Mouse (Mus musculus): ENCODE data around the gene Cldn19. TPM values are rescaled to one million over a fixed set of nuclear protein-coding genes. Genes with fewer than 3 reads are reported as not detected.

Gene Cldn19
- 0.36 and 1.0 TPM in 2 replicates for polyA plus RNA-seq (2012; rRNA removed; ENCODE audit: low replicate concordance)

GRCm38 (mm10) chr4:119255351-119255750 lies at the start of gene Cldn19:
Gene Cldn19 (plus strand): TSS chr4:119255414.

GRCm38 (mm10) chr4:119218169-119218568 lies 37.0 kb upstream of the Cldn19 start, which contains the start of gene Tmem269:
Gene Tmem269 (minus strand): TSS chr4:119218217.

DNA sequence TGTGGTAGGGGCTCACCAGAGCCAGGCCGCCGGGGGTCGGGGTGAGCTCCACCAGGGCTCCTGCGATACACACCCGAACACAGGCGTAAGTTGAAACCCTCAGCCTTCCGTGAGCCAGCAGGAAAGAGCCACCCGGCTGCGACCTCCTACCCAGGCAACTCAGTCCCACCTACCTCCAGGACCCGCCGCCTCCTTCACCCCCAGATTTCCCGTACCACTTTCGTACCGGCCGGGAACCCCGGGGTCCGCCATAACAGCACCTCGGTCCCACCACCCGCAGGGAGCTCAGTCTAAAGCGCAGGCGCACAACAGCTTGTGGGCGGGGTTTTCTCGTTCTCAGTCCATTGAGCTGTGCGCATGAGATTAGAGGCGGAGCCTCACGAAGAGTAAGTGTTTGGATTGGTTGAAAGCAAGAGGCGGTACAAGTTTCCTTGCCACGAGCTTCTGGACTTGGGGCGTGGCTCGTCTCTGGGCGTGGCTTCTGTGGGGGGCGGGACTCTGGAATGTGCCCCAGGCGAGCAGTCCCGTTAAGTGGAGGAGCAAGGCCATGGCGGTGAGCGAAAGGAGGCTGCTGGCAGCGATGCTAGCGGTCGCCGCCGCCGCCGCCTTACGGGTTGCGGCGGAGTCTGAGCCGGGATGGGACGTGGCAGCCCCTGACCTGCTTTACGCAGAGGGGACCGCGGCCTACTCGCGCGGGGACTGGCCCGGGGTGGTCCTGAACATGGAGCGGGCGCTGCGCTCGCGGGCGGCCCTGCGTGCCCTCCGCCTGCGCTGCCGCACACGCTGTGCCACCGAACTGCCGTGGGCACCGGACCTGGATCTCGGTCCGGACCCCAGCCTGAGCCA lies 22.6 kb upstream of the Cldn19 start, which contains the start of the genes AU022252 and P3h1:
AU022252 (minus strand) TSS at position 303 of the 846 bp plus-strand sequence.
P3h1 (plus strand) TSS at position 506 of the 846 bp plus-strand sequence.

DNA sequence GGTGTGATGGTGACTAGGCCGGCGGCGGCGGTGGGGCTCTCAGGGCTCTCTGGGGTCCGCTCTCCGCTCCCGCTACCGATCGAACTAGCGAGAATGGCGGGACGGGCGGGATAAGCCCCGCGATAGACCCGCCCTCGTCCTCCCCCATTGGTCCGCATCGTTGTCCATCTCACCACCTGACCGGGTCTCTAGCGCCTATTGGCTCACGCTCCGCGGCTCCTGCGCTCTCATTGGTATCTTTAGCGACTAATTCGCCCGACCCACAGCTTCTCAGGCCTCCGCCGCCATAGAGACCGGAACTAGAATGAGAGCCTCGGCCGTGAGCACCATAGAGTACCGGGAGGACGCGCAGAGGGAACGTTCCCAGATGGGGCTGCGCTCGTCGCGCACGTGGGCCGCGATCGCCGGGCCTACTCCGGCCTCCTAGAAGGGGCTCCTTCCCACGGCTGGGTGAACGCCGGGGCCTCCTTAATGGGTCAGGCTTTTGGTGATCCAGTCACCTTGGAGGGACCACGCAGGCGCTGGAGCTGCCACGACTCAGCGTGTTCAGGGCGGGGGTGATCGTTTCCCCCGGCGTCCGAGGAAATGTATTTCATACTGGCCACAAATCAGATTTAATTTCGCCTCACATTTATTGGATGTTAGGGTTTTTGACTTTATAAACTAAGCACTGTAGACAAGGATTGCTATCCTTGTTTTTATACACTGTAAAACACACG lies 39.4 kb downstream of the Cldn19 start, which contains the start of gene Ybx1:
Ybx1 (minus strand) TSS at position 190 of the 719 bp plus-strand sequence.

Other genes with a start within 250 kb of the Cldn19 start
- 19.7 and 33.8 TPM in 2 replicates for gene Slc2a1, start 146.7 kb upstream of the Cldn19 start, polyA plus RNA-seq (2012; rRNA removed; ENCODE audit: low replicate concordance)
- gene Zfp691, start 81.2 kb upstream of the Cldn19 start, polyA plus RNA-seq (2012; rRNA removed; ENCODE audit: low replicate concordance), result 10.1 and 11.3 TPM in 2 replicates
- 0.03 and 0.22 TPM in 2 replicates for gene Ermap, start 65.4 kb upstream of the Cldn19 start, polyA plus RNA-seq (2012; rRNA removed; ENCODE audit: low replicate concordance)
- 29.9 and 46.9 TPM in 2 replicates for gene Svbp, start 60.1 kb upstream of the Cldn19 start, polyA plus RNA-seq (2012; rRNA removed; ENCODE audit: low replicate concordance)
- gene Tmem269, start 37.2 kb upstream of the Cldn19 start, polyA plus RNA-seq (2012; rRNA removed; ENCODE audit: low replicate concordance), result 0.26 TPM in 1 of 2 replicates, not detected in the other
- gene AU022252, start 22.7 kb upstream of the Cldn19 start, polyA plus RNA-seq (2012; rRNA removed; ENCODE audit: low replicate concordance), result 8.6 and 10.8 TPM in 2 replicates
- 41.9 and 58.7 TPM in 2 replicates for gene P3h1, start 22.5 kb upstream of the Cldn19 start, polyA plus RNA-seq (2012; rRNA removed; ENCODE audit: low replicate concordance)
- gene Ybx1, start 39.2 kb downstream of the Cldn19 start, polyA plus RNA-seq (2012; rRNA removed; ENCODE audit: low replicate concordance), result 169 and 198 TPM in 2 replicates
- 7.4 and 13.9 TPM in 2 replicates for gene Ppih, start 65.1 kb downstream of the Cldn19 start, polyA plus RNA-seq (2012; rRNA removed; ENCODE audit: low replicate concordance)
- gene Ccdc30, start 160.1 kb downstream of the Cldn19 start, polyA plus RNA-seq (2012; rRNA removed; ENCODE audit: low replicate concordance), result 0.24 and 1.7 TPM in 2 replicates
- gene Ppcs, start 167.0 kb downstream of the Cldn19 start, polyA plus RNA-seq (2012; rRNA removed; ENCODE audit: low replicate concordance), result 17.5 and 21.1 TPM in 2 replicates
- gene Zmynd12, start 167.4 kb downstream of the Cldn19 start, polyA plus RNA-seq (2012; rRNA removed; ENCODE audit: low replicate concordance), result 0.49 and 0.60 TPM in 2 replicates
- gene Rimkla, start 237.2 kb downstream of the Cldn19 start, polyA plus RNA-seq (2012; rRNA removed; ENCODE audit: low replicate concordance), result 0.27 and 0.77 TPM in 2 replicates